Mouse (Mus musculus) right cerebral cortex, postnatal 25 days (tissue): ENCODE measurements around the gene Sval3.

Experiments used
- DNase-seq: peaks from one replicate; pipeline ENCODE4 v3.0.0; 2022

Gene Sval3

GRCm38 (mm10) chr6:41967840-41968239 lies at the start of gene Sval3:
Gene Sval3 (plus strand): TSS chr6:41968140.
- no peak for DNase-seq

- DNase-seq: no peak
These were observed 16.6 kb upstream of the Sval3 start, which contains the start of gene Sval1 for GRCm38 (mm10) chr6:41951330-41951729. Gene Sval1 (plus strand): TSS chr6:41951630.
